Mouse (Mus musculus) bone marrow macrophage, adult 2 months (primary cell): Measurements from ENCODE around the gene Mad2l1bp. TPM values are rescaled to one million over a fixed set of nuclear protein-coding genes. Genes with fewer than 3 reads are reported as not detected.

Experiments
- H3K27ac ChIP-seq: 2 replicates; pipeline ENCODE4 v1.5.1; 2012; ENCODE audit warnings: low read depth, low read length; ENCODE audit not compliant: insufficient read depth
- H3K4me1 ChIP-seq: 2 replicates; pipeline ENCODE4 v1.6.1; 2012; ENCODE audit warnings: low read length; ENCODE audit not compliant: control insufficient read depth, insufficient read depth
- H3K4me3 ChIP-seq: 2 replicates; pipeline ENCODE4 v1.5.1; 2012; ENCODE audit warnings: mild to moderate bottlenecking, low read length, moderate library complexity; ENCODE audit not compliant: insufficient read depth
- CTCF ChIP-seq: IDR thresholded peaks from 2 replicates; pipeline ENCODE4 v1.5.1; 2012; ENCODE audit warnings: low read depth, mild to moderate bottlenecking, low read length, moderate library complexity
- POLR2A ChIP-seq: IDR thresholded peaks from 2 replicates; pipeline ENCODE4 v1.6.1; 2012; ENCODE audit warnings: mild to moderate bottlenecking, low read depth, low read length, borderline replicate concordance
- polyA plus RNA-seq: library from polyadenylated mRNA; stranded (reverse); fragments of >200 nt; gene quantifications from 2 replicates; pipeline ENCODE4 v1.2.4, GENCODE M21; 2012; ENCODE audit not compliant: missing spikeins, insufficient read depth, insufficient read length

Gene Mad2l1bp
- polyA plus RNA-seq, 1 experiment = 25.8 TPM

DNA sequence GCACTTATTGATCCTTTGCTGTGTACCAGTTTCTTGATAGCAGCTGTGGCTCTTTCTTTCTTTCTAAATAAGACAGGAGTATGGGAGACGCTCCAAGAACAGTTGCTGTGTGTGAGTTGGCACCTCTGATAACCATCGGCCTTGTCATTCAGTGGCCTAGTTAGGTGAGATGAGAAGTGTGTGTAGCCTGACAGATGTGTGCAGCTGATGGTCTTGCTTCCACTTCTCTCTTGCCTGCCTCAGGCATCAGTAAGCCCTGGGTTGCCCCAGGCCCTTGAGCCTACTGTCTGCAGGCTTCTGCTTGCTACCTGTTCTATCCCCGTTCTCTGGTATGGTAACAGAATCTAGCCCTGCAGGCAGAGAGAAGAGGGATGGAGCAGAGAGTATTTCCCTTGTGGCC is 36.5 kb downstream of the Mad2l1bp start:
- H3K4me3 ChIP-seq = no peak overlapping the region
- H3K4me1 ChIP-seq = peaks cover under 1% of the 10 kb centered on the region; the same call in 1 of the 2 replicates
- TF ChIP-seq CTCF = no peak
- no peak for TF ChIP-seq POLR2A
- H3K27ac ChIP-seq = no peak overlapping the region

DNA sequence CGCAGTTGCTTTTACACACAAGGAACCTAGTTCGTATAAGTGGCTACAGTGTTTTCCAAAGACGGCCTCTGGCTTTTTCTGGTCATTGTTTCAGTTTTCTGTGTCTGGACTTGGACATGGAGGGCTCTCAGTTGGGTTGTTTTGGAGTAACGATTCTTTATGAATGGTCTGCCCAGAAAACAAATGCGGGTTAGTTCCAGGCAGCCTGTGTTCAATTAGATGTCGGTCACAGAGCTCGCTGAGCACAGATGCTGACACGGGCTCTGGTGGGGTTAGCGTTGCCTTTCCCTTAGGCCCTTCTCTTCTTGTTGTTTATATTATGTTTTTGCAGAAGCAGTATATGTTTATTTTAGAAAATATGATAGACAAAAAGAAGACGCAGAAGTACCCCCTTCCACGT is 37.2 kb downstream of the Mad2l1bp start:
- Histone ChIP-seq H3K4me3 (no peak overlapping the region), H3K27ac (no peak overlapping the region), H3K4me1 (peaks cover 2% of the 10 kb centered on the region; the same call in 1 of the 2 replicates)
- TF ChIP-seq CTCF = no peak

DNA sequence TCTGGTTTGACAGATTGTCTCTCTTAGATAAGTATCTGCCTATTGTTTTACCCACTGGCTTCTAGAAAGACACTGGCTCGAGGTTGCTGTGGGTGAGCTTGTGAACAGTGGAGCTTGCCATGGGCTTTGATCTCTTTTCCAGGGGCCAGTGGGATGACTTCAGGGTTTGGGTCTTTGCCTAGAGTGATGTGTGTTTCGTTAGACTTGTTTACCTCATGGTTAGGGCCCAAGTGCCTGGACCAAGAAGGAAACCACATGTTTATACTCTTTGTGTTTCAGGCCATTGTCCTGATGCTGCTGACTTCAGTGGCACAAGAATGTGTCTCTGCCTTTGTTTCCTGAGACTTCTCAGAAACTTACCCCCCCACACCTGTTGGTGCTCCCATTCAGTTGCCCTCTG is 37.9 kb downstream of the Mad2l1bp start:
- H3K4me3 ChIP-seq = no peak overlapping the region
- no peak for TF ChIP-seq CTCF
- no peak for TF ChIP-seq POLR2A
- H3K4me1 ChIP-seq = peaks cover 2% of the 10 kb centered on the region; the same call in 1 of the 2 replicates

DNA sequence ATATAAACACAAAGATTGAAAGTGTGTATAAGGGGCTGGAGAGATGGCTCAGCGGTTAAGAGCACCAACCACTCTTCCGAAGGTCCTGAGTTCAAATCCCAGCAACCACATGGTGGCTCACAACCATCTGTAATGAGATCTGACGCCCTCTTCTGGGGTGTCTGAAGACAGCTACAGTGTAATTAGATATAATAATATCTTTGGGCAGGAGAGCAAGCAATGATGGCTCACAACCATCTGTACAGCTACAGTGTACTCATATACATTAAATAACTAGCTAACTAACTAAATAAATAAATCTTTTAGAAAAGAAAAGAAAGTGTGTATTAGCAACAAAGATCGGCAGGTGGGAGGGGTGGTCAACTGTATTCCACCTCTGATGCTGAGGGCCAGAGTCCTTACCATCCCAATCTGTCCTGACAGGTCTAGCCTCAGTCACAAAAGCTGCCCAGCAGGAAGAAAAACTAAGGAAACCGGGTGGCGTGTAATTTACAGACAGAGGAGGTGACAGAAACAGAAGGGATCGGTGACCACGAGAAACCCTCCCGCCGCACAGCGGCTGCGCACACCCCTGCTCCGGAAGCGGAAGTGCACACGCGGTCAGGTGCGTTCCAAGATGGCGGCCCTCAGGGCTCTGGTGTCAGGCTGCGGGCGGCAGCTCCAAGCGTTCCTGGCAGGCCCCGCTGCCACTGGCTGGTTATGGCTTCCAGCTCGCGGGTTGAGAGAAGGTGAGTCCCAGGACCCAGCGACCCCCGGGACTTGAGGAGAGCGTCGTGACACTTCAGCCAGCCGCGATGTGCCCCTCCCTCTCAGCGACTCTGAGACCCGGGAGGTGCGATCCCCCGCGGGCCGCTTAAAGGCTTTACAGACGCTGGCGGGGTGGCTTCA is 42.7 kb downstream of the Mad2l1bp start, which contains the start of gene Mrps18a:
TSS of gene Mrps18a (plus strand) at position 585 of the 888 bp plus-strand sequence.
- H3K4me3 ChIP-seq = peak within 1 kb of the TSS; percentile 75
- H3K27ac ChIP-seq = peak within 1 kb of the TSS; percentile 34; the same call in 1 of the 2 replicates
- TF ChIP-seq CTCF (no peak), POLR2A (no peak)
- peaks cover 2% of the 10 kb centered on the region; the same call in 1 of the 2 replicates for H3K4me1 ChIP-seq

More for the DNA sequence above, 37.9 kb downstream of the Mad2l1bp start:
- no peak overlapping the region for H3K27ac ChIP-seq

DNA sequence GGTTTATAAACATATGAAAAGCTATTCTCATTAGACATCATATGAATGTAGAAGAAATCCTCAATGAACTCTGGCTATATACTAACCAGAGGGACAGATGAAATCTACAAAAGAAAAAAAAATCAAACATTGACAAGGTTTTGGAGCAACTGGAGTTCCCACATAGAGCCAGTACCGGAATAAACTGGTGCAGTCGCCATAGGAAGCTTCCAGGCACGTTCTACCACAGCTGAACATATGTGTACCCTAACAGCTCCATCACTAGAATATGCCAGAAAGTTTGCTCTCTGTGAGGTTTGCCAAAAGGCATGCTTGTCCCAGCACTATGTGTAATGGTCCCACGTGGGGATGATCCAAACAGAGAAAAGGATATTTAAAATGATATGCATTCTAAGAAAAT is 45.1 kb downstream of the Mad2l1bp start:
- Histone ChIP-seq H3K27ac (no peak overlapping the region), H3K4me3 (no peak overlapping the region), H3K4me1 (peaks cover 2% of the 10 kb centered on the region; the same call in 1 of the 2 replicates)
- TF ChIP-seq POLR2A (no peak), CTCF (no peak)

DNA sequence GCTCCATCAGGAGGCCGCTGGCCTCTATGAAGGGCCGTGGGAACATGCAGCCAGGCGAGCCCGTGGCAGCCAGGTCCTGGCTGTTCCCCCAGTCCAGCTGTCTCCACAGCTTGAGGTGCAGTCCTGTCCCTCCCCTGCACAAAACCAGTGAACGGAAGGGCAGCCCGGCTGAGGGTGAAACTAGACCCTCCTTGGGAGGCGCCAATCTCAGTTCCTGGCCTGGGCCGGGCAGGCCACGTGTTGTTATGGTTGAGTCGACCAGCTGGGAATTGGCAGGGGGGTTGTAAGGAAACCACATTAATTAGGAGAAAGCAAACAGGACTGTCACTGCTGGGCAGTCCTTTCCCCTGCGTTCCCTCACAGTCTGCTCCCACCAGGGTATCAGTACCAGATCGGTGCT is 48.9 kb downstream of the Mad2l1bp start:
- no peaks in the 10 kb centered on the region; the same call in 1 of the 2 replicates for H3K4me1 ChIP-seq
- TF ChIP-seq POLR2A = no peak
- TF ChIP-seq CTCF = no peak
- no peak overlapping the region for H3K27ac ChIP-seq
- H3K4me3 ChIP-seq = no peak overlapping the region

DNA sequence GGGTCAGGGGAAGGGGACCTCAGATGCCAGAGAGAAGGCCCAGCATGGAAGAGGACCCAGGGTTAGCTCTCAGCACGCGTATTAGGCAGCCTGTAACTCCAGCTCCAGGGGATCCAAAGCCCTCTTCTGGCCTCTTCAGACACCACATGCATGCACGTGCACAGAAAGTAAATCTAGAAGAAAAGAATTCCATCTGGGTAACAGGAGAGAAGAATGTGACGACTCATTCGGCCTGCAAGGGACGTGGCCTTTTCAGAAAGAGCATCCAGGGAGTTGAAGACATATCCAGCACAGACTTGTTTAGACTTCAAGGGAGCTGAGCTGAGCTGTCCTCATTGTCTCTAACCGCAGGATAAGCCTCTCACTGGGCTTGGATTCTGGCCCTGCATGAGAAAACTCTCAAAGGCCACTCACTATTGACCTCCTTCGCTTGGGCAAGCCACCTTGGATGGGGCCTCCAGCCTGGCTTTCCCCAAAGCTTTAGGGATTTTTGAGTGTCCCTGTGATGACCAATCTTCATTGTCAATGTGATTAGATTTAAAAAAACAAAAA is 50.7 kb downstream of the Mad2l1bp start:
- TF ChIP-seq CTCF (no peak), POLR2A (no peak)
- Histone ChIP-seq H3K4me1 (no peaks in the 10 kb centered on the region; the same call in 1 of the 2 replicates), H3K27ac (no peak overlapping the region), H3K4me3 (no peak overlapping the region)

DNA sequence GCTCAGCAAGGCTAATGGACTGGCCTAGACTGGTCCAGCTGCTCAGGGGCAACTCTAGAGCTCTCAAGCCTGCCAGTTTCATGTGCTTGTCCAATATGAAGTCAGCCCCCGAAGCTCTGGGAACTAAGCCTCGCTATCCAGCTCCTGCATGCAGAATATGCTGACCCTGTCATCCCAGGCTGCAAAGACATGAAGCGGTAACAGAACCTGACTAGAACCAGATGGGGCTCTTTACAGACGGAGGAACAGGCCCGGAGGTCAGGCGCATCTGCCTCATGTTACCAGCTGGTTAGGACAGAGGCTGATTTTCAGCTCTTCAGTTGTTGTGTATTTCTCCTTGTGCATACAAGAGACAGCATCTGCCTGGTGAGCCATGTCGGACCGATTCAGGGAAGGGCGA is 51.4 kb downstream of the Mad2l1bp start:
- Histone ChIP-seq H3K4me1 (no peaks in the 10 kb centered on the region; the same call in 1 of the 2 replicates), H3K27ac (no peak overlapping the region), H3K4me3 (no peak overlapping the region)
- TF ChIP-seq CTCF (no peak), POLR2A (no peak)

DNA sequence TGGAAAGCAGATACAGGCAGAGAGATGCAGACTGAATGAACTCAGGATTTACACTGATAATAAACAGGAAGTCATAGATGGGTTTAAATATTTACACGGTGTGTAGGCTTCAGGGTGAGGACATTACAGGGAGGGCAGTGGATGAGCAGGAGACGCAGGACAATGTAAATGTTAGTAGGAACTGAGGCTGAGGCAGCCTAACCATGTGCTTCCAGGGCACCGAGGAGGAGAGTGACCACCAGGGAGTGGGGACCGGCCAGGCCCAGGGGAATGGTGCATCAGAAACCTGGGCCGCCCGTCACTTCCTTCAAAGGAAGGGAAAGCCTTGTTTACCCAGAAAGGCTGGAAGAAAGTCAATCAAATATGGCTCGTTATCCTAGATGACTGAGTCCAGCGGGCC is 54.8 kb downstream of the Mad2l1bp start:
- TF ChIP-seq POLR2A = no peak
- TF ChIP-seq CTCF = no peak
- no peak overlapping the region for H3K27ac ChIP-seq
- H3K4me1 ChIP-seq = no peaks in the 10 kb centered on the region
- H3K4me3 ChIP-seq = no peak overlapping the region

Other genes with a start within 250 kb of the Mad2l1bp start
- 53.8 and 58.0 TPM in 2 replicates for gene Vegfa, start 121.2 kb downstream of the Mad2l1bp start, polyA plus RNA-seq
- gene Mrps18a, start 42.6 kb downstream of the Mad2l1bp start, polyA plus RNA-seq = 71.9 and 73.2 TPM in 2 replicates
- 8.6 and 12.9 TPM in 2 replicates for gene Rsph9, start 9.3 kb downstream of the Mad2l1bp start, polyA plus RNA-seq
- 126 and 134 TPM in 2 replicates for gene Gtpbp2, start 7.5 kb upstream of the Mad2l1bp start, polyA plus RNA-seq
- gene Polh, start 49.1 kb upstream of the Mad2l1bp start, polyA plus RNA-seq = 13.7 and 14.4 TPM in 2 replicates
- gene Xpo5, start 49.2 kb upstream of the Mad2l1bp start, polyA plus RNA-seq = 16.6 and 17.3 TPM in 2 replicates
- gene Polr1c, start 94.5 kb upstream of the Mad2l1bp start, polyA plus RNA-seq = 29.9 and 30.7 TPM in 2 replicates
- gene Yipf3, start 94.5 kb upstream of the Mad2l1bp start, polyA plus RNA-seq = 121 and 143 TPM in 2 replicates
- 0.58 TPM in 1 of 2 replicates, not detected in the other for gene Lrrc73, start 100.0 kb upstream of the Mad2l1bp start, polyA plus RNA-seq
- 18.0 and 18.1 TPM in 2 replicates for gene Tjap1, start 129.5 kb upstream of the Mad2l1bp start, polyA plus RNA-seq
- gene Dlk2, start 143.9 kb upstream of the Mad2l1bp start, polyA plus RNA-seq = not detected in 2 replicates
- gene Abcc10, start 174.8 kb upstream of the Mad2l1bp start, polyA plus RNA-seq = 5.4 and 7.2 TPM in 2 replicates
- gene Zfp318, start 230.2 kb upstream of the Mad2l1bp start, polyA plus RNA-seq = 21.7 and 26.2 TPM in 2 replicates